Mouse (Mus musculus): ENCODE data around the gene Lsamp.

Gene Lsamp

DNA sequence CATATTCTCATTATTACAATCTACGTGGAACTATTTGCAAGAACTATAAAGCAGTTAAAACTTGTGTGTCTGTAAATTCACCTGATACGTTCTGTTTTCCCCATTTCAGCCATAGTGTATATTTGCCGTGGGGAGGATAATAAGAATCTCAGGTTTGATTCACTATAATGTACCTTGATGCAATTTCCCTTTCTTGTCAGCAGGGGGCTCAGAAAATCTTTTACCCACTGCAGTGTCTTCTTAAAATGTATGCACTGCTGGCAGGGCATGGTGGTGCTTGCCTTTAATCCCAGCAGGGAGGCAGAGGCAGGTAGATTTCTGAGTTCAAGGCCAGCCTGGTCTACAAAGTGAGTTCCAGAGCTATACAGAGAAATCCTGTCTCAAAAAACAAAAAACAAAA lies 287.7 kb downstream of the Lsamp start:
- no peak for DNase-seq (ENCODE audit: low spot score in 2 of 2)

DNA sequence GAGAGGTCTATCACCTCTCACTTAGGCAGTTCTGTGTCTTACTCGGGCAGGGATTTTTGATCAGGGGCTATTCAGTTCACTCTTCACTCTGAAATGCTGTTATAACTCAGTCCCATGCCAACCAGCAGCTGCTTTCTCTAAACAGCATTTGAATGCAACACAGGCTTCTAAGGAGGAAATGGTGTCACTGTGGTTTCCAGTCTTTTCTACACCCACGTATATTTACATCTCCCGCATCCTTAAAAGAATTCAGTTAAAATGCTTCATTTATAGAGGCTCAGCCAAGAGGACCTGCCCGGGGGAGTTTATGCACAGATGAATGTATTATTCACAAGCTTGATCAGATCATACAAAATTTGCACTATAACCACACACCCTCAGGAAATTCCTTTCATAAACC lies 306.0 kb downstream of the Lsamp start:
- DNase-seq (ENCODE audit: low spot score in 2 of 2): peak in 1 of 2 experiments; percentile 6

DNA sequence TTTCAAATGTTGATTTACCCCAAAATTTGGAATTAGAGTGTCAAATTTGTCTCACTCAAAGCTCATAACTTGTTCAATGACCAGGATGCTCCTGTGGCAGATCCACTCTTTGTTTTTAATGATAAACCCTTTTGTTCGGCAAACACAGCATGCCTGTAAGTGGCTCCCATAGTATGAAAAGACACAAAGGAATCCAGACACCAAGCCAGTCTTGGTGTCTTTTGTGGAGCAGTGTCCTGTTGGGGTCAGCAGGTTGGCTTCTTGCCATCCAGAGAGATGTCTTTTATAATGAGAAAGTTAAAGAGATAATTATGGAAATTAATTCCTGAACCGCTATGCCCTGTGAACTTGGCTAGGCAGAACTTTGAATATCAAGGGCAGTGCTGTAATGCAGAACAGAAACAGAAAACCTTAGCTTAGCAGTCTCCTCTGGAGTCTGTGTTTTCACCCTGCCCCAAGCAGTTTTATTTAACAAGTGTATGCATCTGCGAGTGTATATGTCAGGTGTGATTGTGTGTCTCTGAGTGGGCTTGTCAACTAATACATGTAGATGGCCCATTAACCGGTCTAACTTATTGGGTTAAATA lies 310.2 kb downstream of the Lsamp start:
- DNase-seq (ENCODE audit: low spot score in 2 of 2): no peak

- DNase-seq (ENCODE audit: low spot score in 2 of 2): no peak
Observed at GRCm38 (mm10) chr16:40295240-40295639, 311.1 kb downstream of the Lsamp start.

DNA sequence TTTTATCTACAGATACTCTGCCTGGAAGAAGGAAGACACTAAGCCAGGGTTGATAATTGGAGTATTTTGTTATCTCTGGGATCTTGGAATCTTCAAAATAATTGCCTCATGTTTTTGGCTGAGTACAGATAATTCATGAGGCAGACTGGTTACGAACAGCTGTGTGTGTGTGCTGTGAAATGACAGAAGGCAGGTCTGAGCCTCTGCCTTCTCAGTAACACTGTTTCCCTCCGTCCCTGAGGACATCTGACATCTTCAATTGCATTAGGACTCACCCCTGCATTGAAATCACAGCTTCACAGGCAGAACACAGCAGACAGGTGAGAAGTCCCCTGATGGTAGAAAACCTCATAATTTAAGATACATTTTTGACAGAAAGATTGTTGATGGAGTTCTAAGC lies 323.5 kb downstream of the Lsamp start:
- DNase-seq (ENCODE audit: low spot score in 2 of 2): no peak

- no peak for DNase-seq (ENCODE audit: low spot score in 2 of 2)
Observed at GRCm38 (mm10) chr16:40316199-40316598, 332.0 kb downstream of the Lsamp start.

GRCm38 (mm10) chr16:40324811-40325210 lies 340.6 kb downstream of the Lsamp start:
- no peak for DNase-seq (ENCODE audit: low spot score in 2 of 2)

- no peak for DNase-seq (ENCODE audit: low spot score in 2 of 2)
Observed at GRCm38 (mm10) chr16:40328249-40328820, 344.2 kb downstream of the Lsamp start.

GRCm38 (mm10) chr16:40369677-40370076 lies 385.5 kb downstream of the Lsamp start:
- no peak for DNase-seq (ENCODE audit: low spot score in 2 of 2)

GRCm38 (mm10) chr16:40371291-40371690 lies 387.1 kb downstream of the Lsamp start:
- no peak for DNase-seq (ENCODE audit: low spot score in 2 of 2)

- no peak for DNase-seq (ENCODE audit: low spot score in 2 of 2)
Observed at GRCm38 (mm10) chr16:40375314-40375713, 391.2 kb downstream of the Lsamp start.

DNA sequence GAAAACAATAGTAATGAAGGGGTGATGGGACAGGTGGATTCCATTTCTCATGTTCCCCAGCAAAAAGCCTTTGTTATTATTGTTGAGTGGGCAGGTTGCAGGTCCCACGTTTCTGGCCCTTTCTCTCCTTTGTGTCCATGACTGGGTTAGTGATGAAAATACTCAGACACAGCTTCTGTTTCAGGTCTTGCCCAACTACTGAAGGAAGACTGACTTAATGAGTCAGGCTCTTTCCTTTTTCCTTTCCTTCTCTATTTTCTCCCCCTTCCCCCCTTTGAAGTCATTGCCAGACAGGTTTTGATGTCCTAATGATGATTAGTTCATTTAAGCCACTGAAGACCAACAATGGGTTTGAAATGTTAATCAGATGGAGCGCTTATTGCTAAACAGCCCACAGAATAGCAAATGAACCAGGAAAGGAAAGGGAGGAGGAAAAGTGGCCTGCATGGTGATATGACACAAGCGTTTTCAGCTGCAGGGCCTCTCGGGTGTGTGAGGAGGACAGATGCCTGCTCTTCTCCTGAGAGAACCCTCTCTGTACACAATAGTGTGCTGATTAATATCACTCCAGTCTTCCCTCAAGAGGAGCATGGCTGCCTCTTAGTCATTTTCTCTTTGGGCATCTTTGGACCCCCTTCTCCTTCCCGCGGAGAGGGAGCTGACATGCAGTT lies 393.1 kb downstream of the Lsamp start:
- DNase-seq (ENCODE audit: low spot score in 2 of 2): no peak

GRCm38 (mm10) chr16:40392106-40392505 lies 407.9 kb downstream of the Lsamp start:
- DNase-seq (ENCODE audit: low spot score in 2 of 2): no peak

GRCm38 (mm10) chr16:40399531-40399930 lies 415.4 kb downstream of the Lsamp start:
- DNase-seq (ENCODE audit: low spot score in 2 of 2): no peak

DNA sequence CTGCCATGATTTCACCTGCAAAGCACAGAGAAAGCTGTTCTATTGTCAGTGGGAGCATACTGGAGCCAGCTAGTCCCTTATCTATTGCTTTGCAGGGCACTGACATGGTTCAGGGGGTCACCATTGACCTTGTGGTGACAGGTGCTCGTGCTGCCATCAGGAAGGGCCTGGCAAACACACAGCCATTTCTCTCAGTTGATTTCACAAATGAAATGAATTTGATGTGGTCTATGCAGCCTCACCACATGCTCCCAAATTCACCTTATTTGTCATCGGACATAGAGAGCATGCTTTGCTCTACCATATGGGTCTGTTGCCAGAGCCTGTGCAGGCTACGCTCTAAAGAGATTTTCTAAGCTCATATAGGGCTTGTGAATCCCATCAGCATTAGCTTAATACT lies 450.1 kb downstream of the Lsamp start:
- DNase-seq (ENCODE audit: low spot score in 2 of 2): no peak

GRCm38 (mm10) chr16:40436415-40436814 lies 452.3 kb downstream of the Lsamp start:
- no peak for DNase-seq (ENCODE audit: low spot score in 2 of 2)

- DNase-seq (ENCODE audit: low spot score in 2 of 2): no peak
Observed at GRCm38 (mm10) chr16:40437879-40438278, 453.7 kb downstream of the Lsamp start.

GRCm38 (mm10) chr16:40438876-40439275 lies 454.7 kb downstream of the Lsamp start:
- no peak for DNase-seq (ENCODE audit: low spot score in 2 of 2)

DNA sequence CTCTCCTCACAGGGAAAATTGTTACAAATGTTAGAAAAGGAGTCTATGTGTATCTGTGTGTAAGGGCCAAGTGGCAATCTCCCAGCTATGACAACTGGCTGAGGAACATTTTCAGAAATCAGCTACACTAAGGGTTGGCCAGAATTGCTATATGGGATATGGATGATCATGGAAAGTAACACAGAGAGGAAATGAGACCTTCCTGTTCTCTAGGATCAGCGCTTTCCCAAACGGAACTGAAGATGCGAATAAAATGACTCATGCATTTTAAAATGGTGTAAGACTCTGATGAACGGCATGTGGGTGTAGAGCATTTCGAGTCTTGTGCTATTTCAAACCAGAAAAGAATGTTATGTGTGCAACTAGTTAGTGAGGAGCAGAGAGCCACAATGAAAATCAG lies 462.4 kb downstream of the Lsamp start:
- no peak for DNase-seq (ENCODE audit: low spot score in 2 of 2)

- no peak for DNase-seq (ENCODE audit: low spot score in 2 of 2)
Observed at GRCm38 (mm10) chr16:40463411-40464058, 479.4 kb downstream of the Lsamp start.

- DNase-seq (ENCODE audit: low spot score in 2 of 2): no peak
Observed at GRCm38 (mm10) chr16:40466596-40466995, 482.4 kb downstream of the Lsamp start.

GRCm38 (mm10) chr16:40470946-40471345 lies 486.8 kb downstream of the Lsamp start:
- no peak for DNase-seq (ENCODE audit: low spot score in 2 of 2)

GRCm38 (mm10) chr16:40471967-40472366 lies 487.8 kb downstream of the Lsamp start:
- DNase-seq (ENCODE audit: low spot score in 2 of 2): no peak

Measured in frontal cortex, postnatal 10 days (tissue).